12 mouse cellular contexts compared by ENCODE assay signal in genomic region chr9:45938088-45938487, GRCm38 (mm10). TPM values are rescaled to one million over a fixed set of nuclear protein-coding genes. Genes with fewer than 3 reads are reported as not detected.
DNase-seq lines count a peak whose midpoint lies in the region; ATAC-seq lines count a peak whose summit lies in the region.
"Had no signal": no experiment of that assay in that cellular context is flagged by ENCODE, and none has a peak within 500 bp of the region (broad histone marks: within the 10 kb centered on the region; RNA-seq: fewer than 3 reads in every experiment).

No protein-coding gene starts in this region.

- peak; percentile 45 for DNase-seq in cerebellum, adult 9-11 months
- no peak for DNase-seq in cerebellum, adult 18-20 months
- DNase-seq in kidney, adult 11 months = peak; percentile 59
- DNase-seq in kidney, postnatal 4 days = no peak
- DNase-seq in urinary bladder, adult 2 months (ENCODE audit: low spot score) = peak; percentile 23
- no peak for DNase-seq in urinary bladder, postnatal 4 days (ENCODE audit: low spot score in 2 of 2)
- no peak for DNase-seq in ovary, postnatal 14 days (ENCODE audit: low spot score)
- DNase-seq: thymus, adult 18-20 months had no signal

- ATAC-seq in megakaryocyte-erythroid progenitor cell, adult 5-6 weeks (replicated peaks; ENCODE audit: low FRiP score, low TSS enrichment, poor library complexity, severe bottlenecking) = no peak
- ATAC-seq: hindbrain, postnatal 0 days; lung, postnatal 0 days; midbrain, embryonic 16.5 days had no signal

RNA-seq across cellular contexts. Expression of gene Tagln, which starts 2.2 kb away (rescaled TPM):
- polyA plus RNA-seq in urinary bladder, adult 2 months (2012; rRNA removed) = 8,790 and 9,672 TPM in 2 replicates
- total RNA-seq in megakaryocyte-erythroid progenitor cell, adult 5-6 weeks (2014; fragmentation: Nextera tagmentation) = not detected in 2 replicates
- total RNA-seq in megakaryocyte-erythroid progenitor cell, adult 5-6 weeks (2017) = not detected in 2 replicates

RNA-seq across cellular contexts. Expression of gene Sidt2, which starts 17.0 kb away (rescaled TPM):
- polyA plus RNA-seq in urinary bladder, adult 2 months (2012; rRNA removed) = 102 and 121 TPM in 2 replicates
- total RNA-seq in megakaryocyte-erythroid progenitor cell, adult 5-6 weeks (2014; fragmentation: Nextera tagmentation) = 45.6 and 50.6 TPM in 2 replicates
- total RNA-seq in megakaryocyte-erythroid progenitor cell, adult 5-6 weeks (2017) = 10.8 and 29.2 TPM in 2 replicates

RNA-seq across cellular contexts. Expression of gene Rnf214, which starts 31.4 kb away (rescaled TPM):
- polyA plus RNA-seq in urinary bladder, adult 2 months (2012; rRNA removed) = 15.2 and 18.5 TPM in 2 replicates
- total RNA-seq in megakaryocyte-erythroid progenitor cell, adult 5-6 weeks (2014; fragmentation: Nextera tagmentation) = 34.7 and 48.2 TPM in 2 replicates
- 22.6 and 26.0 TPM in 2 replicates for total RNA-seq in megakaryocyte-erythroid progenitor cell, adult 5-6 weeks (2017)

RNA-seq across cellular contexts. Expression of gene Pcsk7, which starts 31.8 kb away (rescaled TPM):
- polyA plus RNA-seq in urinary bladder, adult 2 months (2012; rRNA removed) = 22.0 and 22.4 TPM in 2 replicates
- total RNA-seq in megakaryocyte-erythroid progenitor cell, adult 5-6 weeks (2014; fragmentation: Nextera tagmentation) = 17.4 and 24.5 TPM in 2 replicates
- total RNA-seq in megakaryocyte-erythroid progenitor cell, adult 5-6 weeks (2017) = 11.9 and 15.8 TPM in 2 replicates

Comparison
In these comparisons a context has a peak if more than half of its experiments do, and no peak if none do; other contexts are left out.
1. DNase-seq: peak in cerebellum, adult 9-11 months (single experiment), kidney, adult 11 months (single experiment) and urinary bladder, adult 2 months (single experiment); none in cerebellum, adult 18-20 months (0 of 2), kidney, postnatal 4 days (0 of 2), urinary bladder, postnatal 4 days (0 of 2) and ovary, postnatal 14 days (single experiment).